Mouse (Mus musculus) forebrain, postnatal 0 days (tissue): ENCODE data around the gene Vps37b. TPM values are rescaled to one million over a fixed set of nuclear protein-coding genes. Genes with fewer than 3 reads are reported as not detected.

Experiments
- ATAC-seq: fragments of 200-750 bp; cut with Nextera tagmentation; 2 replicates; pipeline ENCODE4 v1.8.0; 2017; ENCODE audit warnings: mild to moderate bottlenecking, moderate library complexity
- DNase-seq: peaks from one replicate; pipeline ENCODE4 v3.0.0-alpha.2; 2015
- H3K27ac ChIP-seq: fragments of 300-500 bp; sonication (generic); 2 replicates; pipeline ENCODE4 v1.5.1; 2014; ENCODE audit warnings: low read depth, mild to moderate bottlenecking, antibody characterized with exemption, low read length, moderate library complexity, mixed read lengths
- H3K27me3 ChIP-seq: fragments of 300-500 bp; sonication (generic); 2 replicates; pipeline ENCODE4 v1.6.1; 2014; ENCODE audit warnings: mild to moderate bottlenecking, low read length, mixed read lengths; ENCODE audit not compliant: insufficient read depth
- H3K36me3 ChIP-seq: fragments of 300-500 bp; sonication (generic); 2 replicates; pipeline ENCODE4 v1.6.1; 2014; ENCODE audit warnings: mild to moderate bottlenecking, moderate library complexity; ENCODE audit not compliant: insufficient read depth
- H3K4me1 ChIP-seq: fragments of 300-500 bp; sonication (generic); 2 replicates; pipeline ENCODE4 v1.6.1; 2014; ENCODE audit warnings: antibody characterized with exemption; ENCODE audit not compliant: insufficient read depth
- H3K4me2 ChIP-seq: fragments of 300-500 bp; sonication (generic); 2 replicates; pipeline ENCODE4 v1.6.1; 2014; ENCODE audit warnings: low read depth, mild to moderate bottlenecking, moderate library complexity
- H3K4me3 ChIP-seq: fragments of 300-500 bp; sonication (generic); 2 replicates; pipeline ENCODE4 v1.5.1; 2014; ENCODE audit warnings: low read depth, low read length, mixed read lengths
- H3K9ac ChIP-seq: fragments of 300-500 bp; sonication (generic); 2 replicates; pipeline ENCODE4 v1.6.1; 2014; ENCODE audit warnings: mild to moderate bottlenecking
- H3K9me3 ChIP-seq: fragments of 300-500 bp; sonication (generic); 2 replicates; pipeline ENCODE4 v1.6.1; 2016; ENCODE audit warnings: low read length
- CTCF ChIP-seq: sonication (generic); IDR thresholded peaks from 2 replicates; pipeline ENCODE4 v1.5.1; 2016; ENCODE audit warnings: antibody characterized with exemption, control low read depth, low read depth
- WGBS: fragments of 180-500 bp; shearing (Covaris S2); extraction: QIAGEN DNeasy Blood & Tissue Kit; methylation state at CpG from one replicate; pipeline ENCODE4 v1.1.7; 2014; 5-methylcytosine and 5-hydroxymethylcytosine counted together
- polyA plus RNA-seq: library from polyadenylated mRNA; unstranded; fragments of >200 nt; fragmentation: Nextera tagmentation; extraction: Ambion mirVana; gene quantifications from 2 replicates; pipeline ENCODE4 v1.2.1, GENCODE M21; 2015
- total RNA-seq: library from RNA; depleted of rRNA; stranded (reverse); fragments of >200 nt; gene quantifications from 2 replicates; pipeline ENCODE4 v1.2.3, GENCODE M21; 2014

Vps37b gene
- total and polyA plus RNA-seq, 2 experiments from 2014 or later: 62.0 to 76.5 TPM

- Histone ChIP-seq H3K4me3 (no peak overlapping the region), H3K9ac (no peak overlapping the region), H3K27ac (0 out of 2 replicates have a peak overlapping the region, but pooled peaks have one; percentile 69), H3K27me3 (no peaks in the 10 kb centered on the region), H3K4me1 (no peaks in the 10 kb centered on the region), H3K9me3 (no peaks in the 10 kb centered on the region), H3K4me2 (no peak overlapping the region), H3K36me3 (peaks cover 15% of the 10 kb centered on the region; the same call in 1 of the 2 replicates)
- no peak for DNase-seq
- no peak for TF ChIP-seq CTCF
- 76% methylated on average over 10 of the region's 10 CpGs for WGBS
- no peak for ATAC-seq
Measured at GRCm38 (mm10) chr5:123992193-123992637, 39.9 kb downstream of the Vps37b start.

- Histone ChIP-seq H3K4me2 (no peak overlapping the region), H3K9ac (no peak overlapping the region), H3K27ac (no peak overlapping the region), H3K4me3 (no peak overlapping the region), H3K36me3 (peaks cover 15% of the 10 kb centered on the region; the same call in 1 of the 2 replicates), H3K27me3 (no peaks in the 10 kb centered on the region), H3K9me3 (no peaks in the 10 kb centered on the region), H3K4me1 (no peaks in the 10 kb centered on the region)
- ATAC-seq: no peak
- no peak for TF ChIP-seq CTCF
- 87% methylated on average over 6 of the region's 6 CpGs for WGBS
- no peak for DNase-seq
Measured at GRCm38 (mm10) chr5:123991321-123991720, 40.7 kb downstream of the Vps37b start.

GRCm38 (mm10) chr5:123989941-123990885 is 41.9 kb downstream of the Vps37b start:
- Histone ChIP-seq H3K27ac (no peak overlapping the region), H3K36me3 (peaks cover 15% of the 10 kb centered on the region; the same call in 1 of the 2 replicates), H3K9me3 (no peaks in the 10 kb centered on the region), H3K27me3 (no peaks in the 10 kb centered on the region), H3K4me3 (no peak overlapping the region), H3K9ac (no peak overlapping the region), H3K4me2 (no peak overlapping the region), H3K4me1 (no peaks in the 10 kb centered on the region)
- TF ChIP-seq CTCF: no peak
- no peak for ATAC-seq
- DNase-seq: no peak
- WGBS: 81% methylated on average over 20 of the region's 20 CpGs

- 77% methylated on average over 4 of the region's 4 CpGs for WGBS
- Histone ChIP-seq H3K27me3 (no peaks in the 10 kb centered on the region), H3K27ac (no peak overlapping the region), H3K4me1 (no peaks in the 10 kb centered on the region), H3K4me3 (no peak overlapping the region), H3K4me2 (no peak overlapping the region), H3K36me3 (peaks cover 15% of the 10 kb centered on the region; the same call in 1 of the 2 replicates), H3K9ac (no peak overlapping the region), H3K9me3 (no peaks in the 10 kb centered on the region)
- DNase-seq: no peak
- no peak for ATAC-seq
- no peak for TF ChIP-seq CTCF
Measured at GRCm38 (mm10) chr5:123987511-123987910, 44.6 kb downstream of the Vps37b start.

GRCm38 (mm10) chr5:123986925-123987324 is 45.1 kb downstream of the Vps37b start:
- no peaks in the 10 kb centered on the region for H3K9me3 ChIP-seq
- WGBS: 83% methylated on average over 2 of the region's 2 CpGs
- TF ChIP-seq CTCF: no peak
- H3K4me2 ChIP-seq: no peak overlapping the region
- DNase-seq (no peak), ATAC-seq (no peak)
- no peak overlapping the region for H3K27ac ChIP-seq
- H3K4me1 ChIP-seq: no peaks in the 10 kb centered on the region
- H3K4me3 ChIP-seq: no peak overlapping the region
- H3K36me3 ChIP-seq: peaks cover 12% of the 10 kb centered on the region; the same call in 1 of the 2 replicates
- H3K27me3 ChIP-seq: no peaks in the 10 kb centered on the region
- no peak overlapping the region for H3K9ac ChIP-seq

- H3K36me3 ChIP-seq: peaks cover 3% of the 10 kb centered on the region; the same call in 1 of the 2 replicates
- no peaks in the 10 kb centered on the region for H3K27me3 ChIP-seq
- DNase-seq (no peak), ATAC-seq (peak; percentile 61; the same call in 1 of the 2 replicates)
- whole genome bisulfite sequencing: 85% methylated on average over 9 of the region's 9 CpGs
- H3K9ac ChIP-seq: no peak overlapping the region
- H3K4me3 ChIP-seq: no peak overlapping the region
- TF ChIP-seq CTCF: no peak
- no peak overlapping the region for H3K27ac ChIP-seq
- H3K4me1 ChIP-seq: no peaks in the 10 kb centered on the region
- H3K9me3 ChIP-seq: no peaks in the 10 kb centered on the region
- no peak overlapping the region for H3K4me2 ChIP-seq
Measured at GRCm38 (mm10) chr5:123985434-123985833, 46.6 kb downstream of the Vps37b start.

- Histone ChIP-seq H3K36me3 (no peaks in the 10 kb centered on the region), H3K4me1 (no peaks in the 10 kb centered on the region), H3K9me3 (no peaks in the 10 kb centered on the region), H3K4me2 (no peak overlapping the region), H3K9ac (no peak overlapping the region), H3K27ac (no peak overlapping the region), H3K27me3 (no peaks in the 10 kb centered on the region), H3K4me3 (no peak overlapping the region)
- ATAC-seq: no peak
- TF ChIP-seq CTCF: no peak
- 83% methylated on average over 11 of the region's 11 CpGs for WGBS
- DNase-seq: no peak
Measured at GRCm38 (mm10) chr5:123982838-123983237, 49.2 kb downstream of the Vps37b start.
